Mouse (Mus musculus) urinary bladder, postnatal 14 days (tissue): Measurements from ENCODE around the gene Fcgr3.

Experiments used
- DNase-seq: peaks from one replicate; pipeline ENCODE4 v3.0.0; 2021; ENCODE audit warnings: low spot score

Fcgr3 gene

DNA sequence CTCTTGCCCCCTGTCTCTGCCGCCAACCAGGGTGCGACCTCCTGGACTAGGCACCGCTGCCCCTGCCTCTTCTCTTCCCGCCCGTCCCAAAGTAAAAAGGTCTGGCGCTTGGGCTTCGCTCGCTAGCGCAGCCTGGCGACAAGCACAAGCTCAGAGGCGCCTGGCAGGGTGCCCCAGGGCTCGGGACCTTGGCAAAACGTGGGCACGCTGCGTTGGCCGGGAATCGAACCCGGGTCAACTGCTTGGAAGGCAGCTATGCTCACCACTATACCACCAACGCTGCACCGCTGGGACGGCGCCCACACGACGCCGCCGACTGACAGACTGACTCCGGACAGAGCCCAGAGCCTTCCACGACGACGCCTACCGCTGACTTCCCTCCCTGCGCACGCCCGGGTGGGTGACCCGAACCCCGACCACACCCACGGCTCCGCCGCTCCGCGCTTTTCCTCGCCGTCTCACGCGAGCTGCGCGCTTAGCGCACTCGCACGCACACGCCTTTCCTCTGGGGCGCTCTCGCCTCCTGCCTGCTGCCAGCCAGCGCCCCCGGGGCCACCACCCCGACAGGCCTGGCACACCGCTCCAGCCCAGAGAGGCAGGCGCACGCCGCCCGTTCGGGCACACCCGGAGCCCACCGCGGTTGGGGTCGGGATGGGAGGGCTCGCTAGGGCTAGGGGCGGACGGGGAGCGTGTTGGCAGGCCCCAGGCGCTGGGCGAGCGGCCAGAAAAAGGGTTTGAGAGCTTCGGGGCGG lies at the start of gene Fcgr3:
TSS of gene Fcgr3 (minus strand) at position 445 of the 752 bp plus-strand sequence.
- DNase-seq, result peak; percentile 84

DNA sequence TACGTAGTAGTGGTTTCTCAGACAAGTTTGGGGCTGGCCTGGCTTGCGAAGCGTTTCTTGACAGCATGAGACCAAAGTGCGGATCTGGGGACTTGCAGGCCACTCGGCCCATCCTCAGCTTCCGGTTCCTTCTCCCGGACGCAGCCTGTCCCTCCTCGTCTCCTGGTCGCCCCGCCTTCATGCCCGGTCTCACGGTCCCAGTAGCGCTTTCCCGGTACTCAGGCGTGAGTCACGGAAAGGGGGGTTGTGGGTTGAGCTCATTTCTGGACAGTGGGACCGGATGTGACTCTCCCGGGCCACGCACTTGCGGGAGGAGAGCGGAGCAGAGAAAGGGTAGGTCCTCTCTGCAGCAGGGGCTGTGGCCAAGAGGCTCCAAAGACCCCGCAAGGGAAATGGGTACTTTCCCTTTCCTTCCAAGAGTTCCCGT lies 49.2 kb upstream of the Fcgr3 start, which contains the start of gene Cfap126:
TSS of gene Cfap126 (plus strand) at position 46 of the 427 bp plus-strand sequence.
- DNase-seq, result peak; percentile 89

DNA sequence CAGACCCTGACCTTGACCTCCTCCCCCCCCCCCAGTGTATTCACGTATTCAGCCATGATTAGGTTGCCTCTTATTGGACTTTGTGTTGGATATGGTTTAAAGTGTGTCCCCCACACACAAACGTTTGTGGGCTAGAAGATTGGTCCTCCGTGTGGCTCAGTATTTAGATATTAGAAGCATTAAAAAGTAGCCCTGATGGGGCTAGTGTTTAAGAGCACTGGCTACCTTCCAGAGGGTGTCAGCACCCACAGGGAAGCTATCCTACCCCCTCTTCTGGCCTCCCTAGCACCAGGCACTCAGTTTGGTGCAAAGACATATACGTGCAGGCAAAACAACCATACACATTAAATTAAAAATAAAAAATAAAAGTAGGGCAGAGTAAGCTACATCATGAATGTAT lies 48.3 kb upstream of the Fcgr3 start:
- DNase-seq, result no peak

DNA sequence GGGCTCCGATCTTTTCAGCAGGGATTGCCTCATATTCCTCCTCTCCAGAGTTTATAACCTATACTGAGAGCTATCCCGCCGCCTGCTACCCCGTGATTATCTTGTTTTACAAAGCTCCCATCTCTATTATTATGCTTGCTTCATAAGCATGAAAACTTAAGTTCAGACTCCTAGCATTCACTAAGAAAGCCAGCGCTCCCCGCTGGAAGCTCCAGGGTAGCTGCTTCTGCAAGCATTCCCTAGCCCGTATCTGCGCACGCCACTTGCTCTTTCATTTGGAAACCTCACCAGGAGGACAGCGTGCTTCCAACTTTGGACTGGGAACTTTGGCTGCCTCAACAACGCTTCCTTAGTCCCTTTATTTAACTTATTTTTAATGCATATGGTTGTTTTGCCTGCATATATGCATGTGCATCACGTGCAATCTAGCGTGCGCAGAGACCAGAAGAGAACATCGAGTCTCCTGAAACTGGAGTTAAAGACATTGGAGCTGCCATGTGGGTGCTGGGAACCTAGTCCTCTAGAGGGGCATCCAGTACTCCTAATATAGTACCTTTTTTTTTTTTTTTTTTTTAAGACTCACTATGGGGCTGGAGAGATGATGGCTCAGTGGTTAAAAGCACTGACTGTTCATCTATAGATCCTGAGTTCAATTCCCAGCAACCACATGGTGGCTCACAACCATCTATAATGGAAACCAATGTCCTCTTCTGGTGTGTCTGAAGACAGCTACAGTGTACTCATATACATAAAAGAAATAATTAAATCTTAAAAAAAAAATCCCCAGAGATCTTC lies 47.2 kb upstream of the Fcgr3 start:
- peak; percentile 58 for DNase-seq

DNA sequence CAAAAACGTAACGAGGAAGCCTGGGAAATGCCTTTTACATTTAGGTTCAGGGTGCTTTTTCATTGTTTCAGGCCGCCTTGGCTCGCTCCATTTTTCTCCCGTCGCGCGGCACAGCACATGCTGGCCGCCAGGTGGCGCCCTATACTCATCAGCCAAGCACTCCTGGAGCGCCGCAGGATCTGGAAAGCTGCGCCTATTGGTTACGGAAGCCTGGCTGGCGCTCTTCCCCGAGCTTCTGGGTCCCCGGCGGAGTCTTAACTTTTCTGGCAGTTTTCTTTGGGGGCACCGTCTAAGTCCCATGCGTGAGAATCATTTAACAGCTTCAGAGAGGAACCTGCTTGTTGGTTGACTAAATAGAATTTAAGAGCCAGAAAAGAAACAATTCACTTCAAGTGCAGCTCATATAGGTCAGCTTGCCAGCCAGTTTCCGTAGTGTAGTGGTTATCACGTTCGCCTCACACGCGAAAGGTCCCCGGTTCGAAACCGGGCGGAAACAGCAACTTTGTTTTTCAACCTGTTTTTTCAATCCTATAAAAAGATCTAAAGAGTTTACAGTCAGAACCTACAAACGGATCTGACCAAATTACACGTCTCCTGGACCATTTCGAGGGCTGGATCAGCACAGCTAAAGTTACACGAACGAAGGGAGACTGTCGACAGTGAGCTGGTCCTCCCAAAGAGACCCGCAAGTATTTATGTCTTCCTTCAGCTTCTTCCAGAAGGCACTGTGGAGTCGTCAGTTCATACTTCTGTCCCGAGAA lies 46.5 kb upstream of the Fcgr3 start:
- DNase-seq, result peak; percentile 91

DNA sequence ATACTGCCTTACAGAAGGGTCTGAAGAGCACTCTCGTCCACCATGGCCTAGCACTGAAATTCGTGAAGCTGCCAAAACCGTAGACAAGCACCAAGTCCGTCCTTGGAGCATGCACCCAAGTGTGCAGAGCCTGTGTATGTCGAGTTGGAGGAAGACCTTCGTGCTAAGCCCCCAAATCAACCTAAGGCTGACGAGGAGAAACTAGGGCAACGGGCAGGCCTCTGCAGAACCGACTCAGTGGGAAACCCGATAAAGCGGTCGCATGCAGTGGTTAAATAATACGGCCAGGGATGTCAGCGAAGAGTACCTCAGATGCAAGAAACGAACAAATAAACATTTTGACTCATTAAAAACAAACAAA lies 45.9 kb upstream of the Fcgr3 start:
- no peak for DNase-seq

DNA sequence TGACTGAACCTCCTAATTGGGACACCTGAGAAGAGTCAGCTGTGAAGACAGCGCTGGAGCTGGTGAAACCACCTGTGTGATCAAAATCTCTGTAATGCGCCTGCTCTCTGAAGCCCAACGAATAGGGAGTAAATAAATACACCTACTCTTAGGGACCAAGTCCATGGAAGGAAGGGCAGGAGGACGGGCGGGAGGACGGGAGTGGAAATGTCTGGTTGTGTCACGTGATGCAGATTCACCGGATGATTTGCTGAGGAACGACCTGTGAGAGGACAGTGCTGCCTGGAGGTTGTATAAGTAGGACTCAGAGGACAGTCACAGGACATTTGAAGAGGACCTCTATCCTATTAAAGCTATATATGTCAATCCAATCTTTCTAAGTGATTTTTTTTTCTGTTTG lies 44.9 kb upstream of the Fcgr3 start:
- DNase-seq, result no peak

DNA sequence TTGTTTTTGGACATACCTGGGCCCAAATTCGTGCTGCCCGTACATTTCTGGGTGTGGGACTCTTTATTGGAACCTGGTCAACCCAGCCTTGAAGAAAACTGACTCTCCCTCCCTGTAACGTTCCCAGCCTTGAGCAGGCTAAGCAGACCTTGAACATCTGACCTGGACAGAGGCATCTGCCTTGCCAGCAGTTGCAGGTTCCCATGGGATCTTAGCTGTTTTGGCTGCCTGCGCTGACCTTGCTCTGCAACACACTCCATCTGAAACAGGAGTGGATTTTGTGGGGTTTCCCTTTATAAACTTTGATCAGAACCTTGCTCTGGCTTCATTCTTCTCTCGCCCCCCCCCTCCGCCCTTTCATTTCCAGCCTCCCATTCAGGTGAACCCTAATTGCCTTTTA lies 40.5 kb upstream of the Fcgr3 start:
- DNase-seq, result no peak

DNA sequence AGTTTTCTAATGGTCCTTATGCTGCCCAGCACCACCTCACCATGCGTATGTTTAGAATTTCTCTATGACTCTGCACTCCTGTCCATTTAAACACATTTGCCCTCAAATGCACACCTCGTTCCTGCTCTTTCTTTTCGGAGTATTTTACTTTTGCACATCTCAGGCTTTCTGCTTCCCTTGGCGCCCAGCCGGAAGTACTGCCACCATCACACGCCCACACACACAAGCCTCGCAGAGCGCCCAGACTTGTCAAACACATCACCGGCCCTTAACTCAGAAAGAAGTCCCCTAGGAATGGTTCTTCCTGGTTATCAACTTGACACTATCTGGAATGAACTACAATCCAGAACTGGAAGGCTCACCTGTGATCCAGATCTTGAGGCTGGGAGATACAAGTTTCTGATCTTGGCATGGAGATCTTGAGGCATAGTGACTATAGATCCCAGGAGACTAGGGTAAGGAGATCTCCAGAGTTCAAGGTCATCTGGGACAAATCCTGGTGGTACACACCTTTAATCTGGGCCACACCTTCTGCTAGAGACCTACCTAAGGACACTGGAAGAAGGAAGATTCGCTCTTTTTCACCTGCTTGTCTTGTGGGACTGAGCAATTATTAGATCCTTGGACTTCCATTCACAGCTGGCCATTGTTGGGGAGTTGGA lies 38.6 kb upstream of the Fcgr3 start:
- DNase-seq, result peak; percentile 29

DNA sequence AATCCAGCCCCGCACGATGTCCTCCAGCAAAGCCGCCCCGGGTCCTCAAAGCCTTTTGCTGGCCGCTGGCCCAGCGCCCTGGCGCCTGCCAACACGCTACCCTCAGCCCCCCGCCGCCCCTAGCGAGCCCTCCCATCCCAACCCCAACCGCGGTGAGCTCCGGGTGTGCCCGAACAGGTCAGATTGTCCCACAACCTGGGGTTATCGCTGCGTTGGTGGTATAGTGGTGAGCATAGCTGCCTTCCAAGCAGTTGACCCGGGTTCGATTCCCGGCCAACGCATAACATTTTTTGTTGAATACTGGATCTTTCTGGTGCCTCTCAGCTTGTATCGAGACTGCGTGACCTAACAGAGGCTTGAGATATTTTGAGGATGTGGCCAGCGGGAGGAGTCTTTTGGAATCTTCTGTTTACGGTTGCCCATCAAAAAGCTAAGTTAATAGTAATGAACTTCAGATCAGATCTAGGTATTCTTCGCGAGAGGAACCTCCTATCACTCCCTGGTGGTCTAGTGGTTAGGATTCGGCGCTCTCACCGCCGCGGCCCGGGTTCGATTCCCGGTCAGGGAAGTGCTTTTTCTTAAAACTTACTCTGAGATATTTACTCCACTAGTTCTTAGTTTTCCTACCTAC lies 37.9 kb upstream of the Fcgr3 start:
- peak; percentile 83 for DNase-seq

DNA sequence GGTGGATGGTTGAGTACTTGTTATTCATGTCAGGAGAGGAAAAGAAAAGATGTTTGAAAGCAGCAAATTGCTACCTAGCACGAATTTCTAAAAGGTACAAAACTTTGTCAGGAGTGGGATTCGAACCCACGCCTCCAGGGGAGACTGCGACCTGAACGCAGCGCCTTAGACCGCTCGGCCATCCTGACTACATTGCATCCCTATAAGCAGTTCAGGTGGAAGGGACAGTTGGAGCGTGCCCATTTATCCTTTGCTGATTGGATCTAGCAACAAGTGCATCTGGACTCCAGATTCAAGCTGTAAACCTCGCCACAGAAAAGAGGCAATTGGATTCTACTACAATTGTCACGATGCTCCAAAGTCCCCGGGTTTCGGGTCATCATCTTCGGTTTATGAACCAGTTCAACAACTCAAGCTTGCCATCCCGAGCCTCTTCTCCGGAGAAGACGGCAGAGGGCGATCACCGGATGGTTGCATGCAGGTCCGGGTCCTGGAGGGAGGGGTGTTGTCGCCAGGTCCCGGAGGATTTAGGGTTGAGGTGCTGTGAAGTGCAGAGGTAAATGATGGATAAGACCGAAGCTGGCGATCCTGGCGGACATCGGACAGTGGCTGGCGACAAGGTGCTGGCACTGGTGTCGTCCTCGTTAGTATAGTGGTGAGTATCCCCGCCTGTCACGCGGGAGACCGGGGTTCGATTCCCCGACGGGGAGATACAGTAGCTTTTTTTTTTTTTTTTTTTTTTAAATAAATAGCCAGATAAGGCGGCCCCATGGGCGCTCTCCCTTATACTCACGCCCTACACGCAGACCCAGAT lies 37.2 kb upstream of the Fcgr3 start:
- peak; percentile 85 for DNase-seq

DNA sequence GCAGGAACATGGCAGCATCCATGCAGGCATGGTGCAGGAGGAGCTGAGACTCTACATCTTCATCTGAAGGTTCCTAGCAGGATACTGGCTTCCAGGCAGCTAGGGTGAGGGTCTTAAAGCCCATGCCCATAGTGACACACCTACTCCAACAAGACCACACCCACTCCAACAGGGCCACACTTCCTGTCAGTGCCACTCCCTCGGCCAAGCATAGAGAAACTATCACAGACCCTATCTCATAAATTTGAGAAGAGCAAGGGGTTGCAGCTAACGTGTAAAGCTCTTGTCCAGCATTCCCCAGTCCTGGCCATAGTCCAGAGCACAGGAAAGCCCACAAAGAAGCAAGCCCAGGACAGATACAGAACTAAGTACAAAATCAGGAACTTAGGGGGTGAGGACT lies 36.3 kb upstream of the Fcgr3 start:
- no peak for DNase-seq

DNA sequence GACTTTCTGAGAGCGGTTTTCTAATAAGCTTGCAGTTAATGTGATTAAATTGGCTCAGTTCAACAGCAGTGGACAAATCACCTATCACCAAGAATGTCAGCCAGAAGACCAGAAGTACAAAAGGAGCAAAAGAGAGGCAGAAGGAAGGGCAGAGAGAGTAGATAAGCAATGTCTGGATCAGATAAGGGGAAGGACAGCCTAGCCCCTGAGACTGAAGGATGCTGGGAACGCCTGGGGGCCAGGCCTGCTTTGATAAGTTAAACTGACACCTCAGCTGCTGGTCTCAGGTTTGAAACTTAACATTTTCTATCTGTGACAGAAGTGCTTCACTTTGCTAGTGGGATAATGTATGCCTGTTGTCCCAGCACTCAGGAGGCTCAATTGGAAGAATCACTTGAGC lies 32.9 kb upstream of the Fcgr3 start:
- no peak for DNase-seq

DNA sequence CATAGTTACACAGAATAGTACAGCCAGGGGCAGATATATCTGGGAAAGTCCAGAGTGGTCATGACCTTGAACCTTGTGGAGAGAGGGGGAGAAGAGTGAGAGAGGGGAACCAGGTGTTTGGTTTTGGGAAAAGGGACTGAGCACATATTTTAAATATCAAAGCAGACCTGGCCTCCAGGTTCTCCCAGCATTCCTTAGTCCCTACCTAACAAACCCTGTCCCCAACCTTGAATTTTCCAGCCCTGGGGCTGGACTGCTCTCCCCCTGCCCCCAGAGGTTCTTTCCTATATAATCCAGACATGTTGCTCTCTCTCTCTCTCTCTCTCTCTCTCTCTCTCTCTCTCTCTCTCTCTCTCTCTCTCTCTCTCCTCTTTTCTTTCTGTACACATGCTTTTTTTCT lies 32.4 kb upstream of the Fcgr3 start:
- DNase-seq, result no peak

DNA sequence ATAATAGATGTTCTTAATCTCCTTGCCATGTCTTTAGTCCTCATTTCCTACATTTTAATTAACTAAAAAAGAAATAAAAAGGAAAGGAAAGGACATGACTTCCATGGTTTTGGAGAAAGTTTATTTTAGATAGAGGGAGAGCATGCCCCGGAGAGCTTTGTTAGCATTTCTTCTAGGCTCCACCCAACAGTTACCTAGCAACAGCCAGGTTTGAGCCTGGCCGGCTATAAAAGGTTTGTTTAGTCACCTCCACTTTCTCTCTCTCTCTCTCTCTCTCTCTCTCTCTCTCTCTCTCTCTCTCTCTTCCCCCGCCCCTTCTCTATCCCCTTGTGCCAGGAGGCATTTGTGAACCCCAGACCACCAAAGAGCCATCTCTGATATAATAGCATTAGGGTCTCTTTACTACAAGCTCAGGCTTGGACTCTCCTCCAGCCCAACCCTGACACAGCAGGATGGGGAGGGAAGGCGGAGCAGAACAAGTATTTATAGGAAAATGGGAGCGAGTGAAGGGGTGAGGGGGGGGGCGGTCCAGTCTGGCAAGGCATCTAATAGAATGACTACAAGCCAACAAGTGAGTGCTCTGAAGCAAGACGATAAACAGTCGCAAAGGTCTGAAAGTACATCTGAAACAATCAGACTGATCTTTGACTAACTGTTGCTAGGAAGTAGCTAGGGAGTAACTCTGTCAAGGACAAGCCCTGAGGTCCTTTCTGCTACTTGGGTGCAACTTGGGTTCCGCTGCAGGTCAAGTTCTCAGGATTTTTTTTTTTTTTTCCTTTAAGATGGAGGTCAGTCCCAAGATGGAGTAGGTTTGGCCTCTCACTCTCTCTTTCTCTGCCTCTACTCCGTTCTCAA lies 31.6 kb upstream of the Fcgr3 start:
- DNase-seq, result no peak

DNA sequence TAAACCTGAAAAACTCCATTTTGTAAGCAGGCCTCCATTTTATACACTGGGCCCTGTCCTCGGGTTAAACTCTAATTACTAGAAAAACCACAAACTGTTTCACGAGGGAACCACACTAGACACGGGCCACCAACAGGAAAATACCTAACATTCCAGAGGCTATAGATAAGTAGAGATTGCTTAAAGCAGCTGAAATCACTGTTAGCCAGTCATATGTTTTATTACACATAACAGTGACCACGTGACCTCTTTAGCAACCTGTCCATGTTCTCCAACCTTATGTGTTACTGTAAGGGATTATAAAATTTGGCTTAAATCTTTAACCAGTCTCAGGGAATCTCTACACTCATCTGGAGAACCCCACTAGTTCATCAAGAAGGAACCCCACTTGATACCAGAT lies 29.7 kb upstream of the Fcgr3 start:
- DNase-seq, result no peak

DNA sequence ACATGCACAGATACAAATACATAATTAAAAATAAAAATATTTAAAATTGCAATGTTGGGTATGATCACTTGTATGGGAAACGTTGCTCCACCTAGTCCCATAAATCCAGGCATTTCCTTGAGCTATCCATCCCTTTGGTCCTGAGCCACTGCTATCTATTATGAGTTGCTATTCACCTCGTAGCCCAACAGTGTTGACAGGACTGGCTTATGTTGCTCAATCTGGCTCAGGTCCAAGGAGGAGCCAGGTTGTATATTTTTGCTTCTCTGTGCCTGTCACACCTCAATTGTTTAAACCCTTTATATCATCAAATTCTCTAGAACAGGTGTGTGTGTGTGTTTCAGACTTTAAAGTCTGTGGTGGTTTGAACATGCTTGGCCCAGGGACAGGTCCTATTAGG lies 26.0 kb upstream of the Fcgr3 start:
- DNase-seq, result no peak

DNA sequence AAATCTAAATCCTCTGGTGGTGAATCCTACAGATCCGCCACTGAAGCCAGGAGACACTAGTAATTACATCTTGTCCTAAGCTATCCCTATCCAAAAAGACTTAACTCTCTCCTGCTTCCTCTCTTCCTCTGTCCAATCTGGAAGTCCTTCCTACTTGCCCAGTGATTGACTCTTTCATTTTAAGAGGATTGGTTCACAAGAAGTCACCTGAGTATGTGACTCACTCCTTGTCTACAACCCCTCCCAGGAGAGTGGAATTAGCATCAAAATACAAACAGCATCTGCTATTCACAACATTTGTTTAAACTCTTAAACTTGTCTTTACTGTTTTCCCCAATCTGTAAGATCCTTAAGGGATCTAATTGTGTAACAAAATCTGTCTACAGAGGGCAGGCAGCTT lies 25.2 kb upstream of the Fcgr3 start:
- no peak for DNase-seq

DNA sequence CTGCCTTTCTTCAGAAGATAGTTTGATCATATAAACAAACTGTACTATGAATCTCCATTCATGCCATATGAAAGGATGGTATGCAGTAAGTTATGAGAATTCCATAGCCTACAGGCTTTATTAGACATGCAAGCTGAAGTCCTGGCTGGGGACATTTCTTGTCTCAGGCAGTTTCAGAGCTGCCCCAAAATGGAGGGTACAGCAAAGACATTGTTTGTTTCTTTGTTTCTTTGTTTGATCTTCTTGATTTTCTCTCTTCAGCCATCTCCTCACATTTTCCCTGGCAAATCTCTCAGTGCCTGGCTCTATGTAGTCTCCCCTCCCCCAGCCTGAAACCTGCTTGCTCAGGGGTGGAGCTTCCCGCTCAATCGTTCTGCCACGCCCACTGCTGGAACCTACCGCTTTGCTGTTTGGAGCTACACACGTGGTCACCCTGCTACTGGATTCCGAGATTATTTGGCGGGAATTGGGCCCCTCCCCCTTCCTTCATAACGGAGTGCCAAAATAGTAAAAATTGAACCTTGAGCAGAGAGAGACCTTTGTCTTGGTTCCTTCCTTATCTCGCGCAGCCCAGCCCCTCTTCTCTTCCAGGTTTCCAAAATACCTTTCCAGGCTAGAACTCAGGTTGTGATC lies 23.6 kb upstream of the Fcgr3 start:
- peak; percentile 37 for DNase-seq
